22 mouse cellular contexts compared by ENCODE assay signal in the genomic region with DNA sequence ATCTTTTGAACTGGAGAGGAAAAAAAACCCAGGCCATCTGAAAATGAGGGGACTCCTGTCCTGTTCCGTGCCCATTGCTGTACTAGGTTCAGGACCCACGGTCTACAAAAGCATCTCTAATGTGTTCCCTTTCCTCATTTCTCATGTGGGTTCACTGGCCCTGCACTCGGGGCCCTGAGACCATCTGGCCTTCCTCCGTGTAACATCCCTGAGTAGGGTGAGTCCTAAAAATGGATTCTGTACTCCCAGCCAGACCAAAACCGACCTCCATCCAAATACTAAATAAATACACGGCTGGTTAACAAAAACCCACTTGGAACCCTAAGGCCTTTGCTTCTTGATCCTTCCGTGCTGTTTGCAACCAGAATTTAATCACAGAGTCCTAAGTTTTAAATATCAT. TPM values are rescaled to one million over a fixed set of nuclear protein-coding genes. Genes with fewer than 3 reads are reported as not detected.
DNase-seq lines count a peak whose midpoint lies in the region; ATAC-seq and TF ChIP-seq lines count a peak whose summit lies in the region.
"Had no signal": no experiment of that assay in that cellular context is flagged by ENCODE, and none has a peak within 500 bp of the region (broad histone marks: within the 10 kb centered on the region; RNA-seq: fewer than 3 reads in every experiment).

No protein-coding gene starts in this region.

- peaks cover 14% of the 10 kb centered on the region for H3K36me3 ChIP-seq in kidney, embryonic 15.5 days
- H3K36me3 ChIP-seq in limb, embryonic 10.5 days: peaks cover 23% of the 10 kb centered on the region
- H3K36me3 ChIP-seq: hindbrain, embryonic 15.5 days had no signal

- H3K27ac ChIP-seq in kidney, embryonic 15.5 days: peak overlapping the region; percentile 82
- peak overlapping the region; percentile 35; the same call in 1 of the 2 replicates for H3K27ac ChIP-seq in cerebellum, adult 2 months (ENCODE audit: insufficient read depth, low read length)
- no peak overlapping the region for H3K27ac ChIP-seq in limb, embryonic 10.5 days
- H3K27ac ChIP-seq: embryonic facial prominence, embryonic 12.5 days; forebrain, embryonic 13.5 days; heart, adult 2 months; hindbrain, embryonic 15.5 days; left cerebral cortex, adult 2 months; stomach, postnatal 0 days had no signal

- TF ChIP-seq POLR2A in cerebellum, adult 2 months (IDR thresholded peaks at IDR 0.05; ENCODE audit: borderline replicate concordance, insufficient read depth, low read length): no peak

- peak; percentile 44 for DNase-seq in heart, adult 11 months
- no peak for DNase-seq in heart, postnatal 4 days
- DNase-seq in kidney, postnatal 4 days: no peak
- DNase-seq in cerebellum, adult 2 months: peak; percentile 57 to 75
- DNase-seq in cerebellum, postnatal 36 days: peak; percentile 39 to 41
- DNase-seq in limb, embryonic 10.5 days (ENCODE audit: low spot score): no peak
- DNase-seq: adrenal gland, postnatal 36 days; B cell, adult 2 months; gastrocnemius, postnatal 14 days; heart, adult 2 months; kidney, adult 11 months; lung, adult 18-20 months; lung, postnatal 14 days; midbrain, embryonic 14.5 days had no signal

- no peak overlapping the region for H3K4me2 ChIP-seq in kidney, embryonic 15.5 days
- H3K4me2 ChIP-seq: embryonic facial prominence, embryonic 12.5 days; forebrain, embryonic 13.5 days; hindbrain, embryonic 15.5 days; liver, embryonic 11.5 days had no signal

- WGBS in kidney, embryonic 15.5 days: 39% methylated on average over 7 of the region's 7 CpGs
- 5% methylated on average over 7 of the region's 7 CpGs for WGBS in cerebellum, adult 2 months
- WGBS in limb, embryonic 10.5 days: 72% methylated on average over 7 of the region's 7 CpGs

- no peaks in the 10 kb centered on the region for H3K9me3 ChIP-seq in kidney, embryonic 15.5 days (replicated peaks)
- H3K9me3 ChIP-seq in limb, embryonic 10.5 days (replicated peaks): no peaks in the 10 kb centered on the region
- H3K9me3 ChIP-seq: embryonic facial prominence, embryonic 12.5 days; forebrain, embryonic 13.5 days; hindbrain, embryonic 15.5 days had no signal

- H3K4me3 ChIP-seq in kidney, embryonic 15.5 days (replicated peaks): no peak overlapping the region
- no peak overlapping the region for H3K4me3 ChIP-seq in cerebellum, adult 2 months (replicated peaks; ENCODE audit: insufficient read depth, low read depth, low read length)
- no peak overlapping the region for H3K4me3 ChIP-seq in limb, embryonic 10.5 days
- H3K4me3 ChIP-seq: embryonic facial prominence, embryonic 12.5 days; erythroblast, embryonic 14.5 days; forebrain, embryonic 13.5 days; heart, adult 2 months; hindbrain, embryonic 15.5 days; left cerebral cortex, adult 2 months had no signal

- H3K27me3 ChIP-seq in kidney, embryonic 15.5 days: no peaks in the 10 kb centered on the region
- no peaks in the 10 kb centered on the region for H3K27me3 ChIP-seq in cerebellum, adult 2 months (ENCODE audit: control insufficient read depth, insufficient read depth, low read length)
- no peaks in the 10 kb centered on the region for H3K27me3 ChIP-seq in limb, embryonic 10.5 days (ENCODE audit: low read depth, poor library complexity, severe bottlenecking)
- H3K27me3 ChIP-seq: embryonic facial prominence, embryonic 12.5 days; forebrain, embryonic 13.5 days; hindbrain, embryonic 15.5 days had no signal

- peaks cover 37% of the 10 kb centered on the region for H3K4me1 ChIP-seq in kidney, embryonic 15.5 days
- peaks cover 17% of the 10 kb centered on the region for H3K4me1 ChIP-seq in cerebellum, adult 2 months (ENCODE audit: control insufficient read depth, insufficient read depth, low read length)
- peaks cover 33% of the 10 kb centered on the region for H3K4me1 ChIP-seq in limb, embryonic 10.5 days

- no peak overlapping the region for H3K9ac ChIP-seq in kidney, embryonic 15.5 days
- H3K9ac ChIP-seq: embryonic facial prominence, embryonic 12.5 days; forebrain, embryonic 13.5 days; hindbrain, embryonic 15.5 days had no signal

- TF ChIP-seq CTCF in cerebellum, adult 2 months (IDR thresholded peaks at IDR 0.05; ENCODE audit: borderline replicate concordance, insufficient read depth, low read depth, low read length): no peak

- no peak for ATAC-seq in kidney, embryonic 15.5 days (replicated peaks; ENCODE audit: low FRiP score)
- ATAC-seq: forebrain, embryonic 13.5 days had no signal

RNA-seq across cellular contexts. Expression of a gene that starts 7.9 kb away (rescaled TPM):
- 100 to 1,000 TPM; 241 to 243 TPM for total RNA-seq in heart, postnatal 4 days (2021)
- 269 and 292 TPM in 2 replicates for polyA plus RNA-seq in kidney, embryonic 15.5 days (2015; fragmentation: Nextera tagmentation; extraction: Ambion mirVana)
- polyA plus RNA-seq in cerebellum, adult 2 months (2012; rRNA removed): 1,076 and 1,150 TPM in 2 replicates
- polyA plus RNA-seq in limb, embryonic 10.5 days (2016; fragmentation: Nextera tagmentation; extraction: Ambion mirVana): 80.2 and 94.7 TPM in 2 replicates

Comparison
In these comparisons a context has a peak if more than half of its experiments do, and no peak if none do; other contexts are left out.
1. DNase-seq: peak in heart, adult 11 months (single experiment), cerebellum, adult 2 months (2 of 2) and cerebellum, postnatal 36 days (2 of 2); none in heart, postnatal 4 days (single experiment), kidney, postnatal 4 days (0 of 2) and limb, embryonic 10.5 days (single experiment).